Mouse (Mus musculus) kidney, postnatal 36 days (tissue): ENCODE measurements around the gene Fam193b.
"Not testable (repeated sequence)": the region's sequence is repeated elsewhere in the genome, so short reads cannot be mapped to it uniquely, and the experiment has no call there.

Source experiments
- DNase-seq, 2 experiments: peaks; one replicate each; pipeline ENCODE4 v3.0.0; 2021 to 2022; ENCODE audit warnings: mixed read lengths in 2 of 2

Gene Fam193b

DNA sequence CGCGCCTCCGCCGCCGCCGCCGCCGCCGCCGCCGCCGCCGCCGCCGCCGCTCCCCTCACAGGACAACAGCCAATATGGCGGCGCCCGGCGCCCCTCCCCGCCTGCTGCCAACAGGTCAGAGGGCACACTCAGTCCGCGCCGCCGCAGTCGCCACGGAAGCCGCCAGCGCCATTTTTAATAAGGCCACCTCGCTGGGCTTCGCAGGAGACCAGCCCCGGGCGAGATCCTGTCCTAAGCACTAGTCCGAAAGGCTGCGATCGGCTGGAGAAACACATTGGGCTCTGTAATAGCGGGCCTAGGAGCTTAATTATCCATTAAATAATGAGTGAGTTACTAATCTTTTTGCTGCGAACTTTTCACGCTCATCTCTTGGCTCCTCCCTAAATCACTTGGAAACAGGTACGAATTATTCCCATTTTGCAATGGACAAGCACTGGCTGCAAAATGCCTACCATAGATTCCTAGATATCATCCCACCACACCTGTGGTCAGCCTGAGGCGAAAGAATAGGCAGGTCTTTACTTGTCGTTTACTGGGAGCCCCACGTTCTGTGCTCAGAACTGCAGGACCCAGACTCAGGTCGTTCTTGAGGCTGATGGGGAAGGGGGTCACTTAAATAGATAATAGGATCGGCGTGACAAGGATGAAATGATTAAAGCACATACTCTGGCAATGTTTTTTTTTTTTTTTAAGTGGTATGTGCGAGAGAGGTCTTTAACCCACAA lies at the start of gene Fam193b:
TSS of gene Fam193b (minus strand) at position 94 of the 725 bp plus-strand sequence.
- DNase-seq: peak; percentile 96 to 97

DNA sequence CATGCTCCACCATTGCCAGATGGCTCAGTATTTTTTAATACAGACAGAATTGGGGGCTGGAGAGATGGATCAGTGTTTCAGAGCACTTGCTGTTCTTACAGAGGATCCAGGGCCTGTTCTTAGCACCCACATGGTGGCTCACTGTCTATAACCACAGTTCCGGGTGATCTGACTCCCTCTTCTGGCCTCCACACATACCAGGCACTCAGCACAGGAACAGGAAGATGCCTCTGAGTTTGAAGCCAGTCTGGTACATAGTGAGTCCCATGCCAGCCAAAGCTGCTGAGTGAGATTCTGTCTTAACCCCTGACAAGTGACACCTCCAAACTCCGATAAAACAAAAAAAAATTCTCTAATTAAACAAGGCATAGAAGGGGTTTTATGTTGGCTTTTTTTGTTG lies 49.4 kb upstream of the Fam193b start:
- no peak for DNase-seq

DNA sequence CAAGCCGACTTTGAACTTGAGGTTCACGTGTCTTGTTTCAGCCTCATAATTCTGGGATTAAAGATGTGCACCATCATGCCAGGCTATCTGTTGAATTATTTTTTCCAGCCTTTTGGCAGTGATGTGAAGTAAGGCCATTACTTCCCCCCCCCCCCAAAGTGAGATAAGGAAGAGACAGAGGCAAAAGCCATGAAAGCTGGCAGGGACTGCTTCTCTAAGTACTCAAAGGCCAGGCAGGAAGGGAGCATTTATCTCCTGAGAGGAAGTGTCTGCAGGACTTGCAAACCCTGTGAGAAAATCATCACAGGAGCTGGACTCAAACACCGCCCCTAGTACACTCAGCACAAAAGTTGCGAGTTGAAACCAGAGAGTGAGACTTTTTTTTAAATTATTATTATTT lies 48.4 kb upstream of the Fam193b start:
- DNase-seq: peak in 1 of 2 experiments; percentile 4

DNA sequence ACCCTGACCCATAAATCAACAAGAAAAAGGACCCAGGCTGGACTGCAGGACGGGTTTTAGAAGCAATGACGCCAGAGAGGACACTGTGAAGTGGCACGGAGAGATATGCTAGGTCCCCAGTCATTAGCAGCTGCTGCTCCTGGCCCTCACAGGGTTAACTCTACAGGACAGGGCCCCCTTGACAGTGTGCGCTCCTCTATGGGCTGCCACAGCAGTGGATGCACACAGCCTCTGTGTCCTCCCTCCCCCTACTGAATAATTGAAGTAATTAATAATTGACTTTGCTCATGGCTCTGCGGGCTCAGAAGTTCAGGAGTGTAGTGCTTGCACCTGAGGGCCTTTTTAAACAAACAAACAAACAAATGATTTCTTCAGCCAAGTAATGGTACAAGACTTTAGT lies 42.6 kb upstream of the Fam193b start:
- peak in 1 of 2 experiments; percentile 14 for DNase-seq

DNA sequence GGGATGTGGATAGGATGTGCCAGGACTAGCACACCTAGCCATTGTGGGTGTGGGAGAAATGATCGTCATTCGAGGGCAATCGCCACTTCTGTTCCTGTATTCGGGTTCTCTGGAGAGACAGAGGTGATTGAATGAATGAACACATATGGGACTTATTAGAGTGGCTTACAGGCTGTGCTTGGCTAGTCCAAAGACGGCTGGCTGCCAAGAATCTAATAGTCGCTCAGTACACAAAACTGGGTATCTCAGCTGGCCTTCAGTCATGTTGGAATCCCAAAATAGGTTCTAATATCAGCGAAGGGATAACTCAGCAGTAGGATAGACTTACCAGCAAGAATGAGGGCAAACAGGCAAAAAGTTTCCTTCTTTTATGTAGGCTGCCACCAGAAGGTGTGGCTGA lies 41.1 kb upstream of the Fam193b start:
- DNase-seq: no peak

DNA sequence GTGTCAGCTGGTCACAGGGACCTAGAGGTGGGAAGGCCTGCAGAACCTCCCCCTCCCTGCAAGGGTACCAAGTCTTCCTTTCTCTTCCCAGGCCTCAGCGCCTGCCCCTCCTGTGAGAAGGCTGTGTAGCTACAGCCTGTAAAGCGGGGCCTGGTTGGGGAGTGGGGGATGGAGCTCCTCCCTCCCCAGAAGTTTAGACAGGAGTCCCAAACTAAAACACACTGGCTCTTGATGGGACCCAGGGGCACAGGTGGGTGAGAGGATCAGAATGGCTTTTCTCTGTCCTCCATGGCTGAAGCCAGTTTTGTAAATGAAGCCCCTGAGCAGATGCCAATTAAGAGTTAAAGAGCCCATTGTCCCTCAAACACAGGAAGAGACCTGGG lies 36.7 kb upstream of the Fam193b start:
- no peak for DNase-seq

DNA sequence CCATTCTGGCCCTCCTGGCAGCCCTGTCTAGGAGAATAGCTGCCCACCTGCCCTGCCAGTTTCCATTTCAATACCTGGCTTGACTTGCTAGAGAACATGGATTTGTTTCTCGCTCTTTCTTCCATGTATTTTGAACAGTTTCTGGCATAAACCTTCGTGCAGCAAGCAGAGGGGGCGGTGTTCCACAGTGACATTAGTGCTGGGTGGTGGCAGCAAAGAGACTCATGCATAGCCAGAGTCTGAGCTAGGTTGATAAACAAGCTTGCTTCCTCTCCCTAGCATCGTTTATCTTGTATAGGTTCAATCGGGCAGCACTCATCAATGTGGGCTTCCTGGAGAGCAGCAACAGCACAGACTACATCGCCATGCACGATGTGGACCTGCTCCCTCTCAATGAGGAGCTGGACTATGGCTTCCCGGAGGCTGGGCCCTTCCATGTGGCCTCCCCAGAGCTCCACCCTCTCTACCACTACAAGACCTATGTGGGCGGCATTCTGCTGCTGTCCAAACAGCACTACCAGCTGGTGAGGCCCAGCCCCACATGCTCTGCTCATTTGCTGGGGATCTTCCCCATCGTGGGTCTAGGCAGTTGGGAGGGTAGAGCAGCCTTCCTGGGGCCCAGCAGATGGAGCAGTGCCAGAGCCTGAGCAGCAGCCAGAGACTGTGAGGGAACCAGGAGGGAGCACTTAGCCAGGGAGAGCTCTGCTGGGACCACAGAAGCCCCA lies 36.1 kb upstream of the Fam193b start:
- DNase-seq: no peak

DNA sequence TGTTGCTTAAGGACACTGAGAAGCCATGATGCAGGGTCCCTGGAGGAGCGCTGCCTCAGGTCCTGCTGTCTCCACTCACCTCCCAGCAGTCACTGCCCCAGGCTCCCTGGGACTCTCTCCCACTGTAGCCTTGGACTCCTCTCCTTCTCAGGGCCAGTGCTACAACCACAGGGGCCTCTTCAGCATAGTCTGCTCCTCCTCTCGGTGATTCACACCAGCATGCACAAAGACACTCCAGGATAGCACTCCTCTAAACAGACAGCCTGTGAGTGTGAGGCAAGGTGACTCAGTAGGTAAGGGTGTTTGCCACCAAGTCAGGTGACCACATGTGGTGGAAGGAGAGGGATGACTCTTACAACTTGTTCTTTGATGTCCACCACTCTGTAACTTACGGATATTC lies 33.7 kb upstream of the Fam193b start:
- no peak for DNase-seq

DNA sequence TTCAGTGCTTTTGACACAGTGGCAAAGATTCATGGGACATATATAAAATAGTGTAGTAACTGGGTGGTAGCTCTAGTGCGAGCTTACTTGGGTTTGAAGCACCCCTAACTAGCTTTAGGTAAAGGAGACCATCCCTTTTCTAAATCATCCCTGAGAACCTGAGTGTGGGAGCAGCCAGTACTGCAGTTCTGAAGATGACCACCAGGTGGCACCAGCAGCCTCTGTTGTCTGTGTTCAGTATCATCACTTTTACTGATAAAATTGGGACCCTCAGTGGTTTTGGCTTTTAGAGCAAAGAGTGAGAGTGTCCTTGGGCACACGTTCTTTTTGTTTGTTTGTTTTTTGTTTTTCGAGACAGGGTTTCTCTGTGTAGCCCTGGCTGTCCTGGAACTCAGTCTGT lies 30.7 kb upstream of the Fam193b start:
- peak; percentile 77 to 93 for DNase-seq

DNA sequence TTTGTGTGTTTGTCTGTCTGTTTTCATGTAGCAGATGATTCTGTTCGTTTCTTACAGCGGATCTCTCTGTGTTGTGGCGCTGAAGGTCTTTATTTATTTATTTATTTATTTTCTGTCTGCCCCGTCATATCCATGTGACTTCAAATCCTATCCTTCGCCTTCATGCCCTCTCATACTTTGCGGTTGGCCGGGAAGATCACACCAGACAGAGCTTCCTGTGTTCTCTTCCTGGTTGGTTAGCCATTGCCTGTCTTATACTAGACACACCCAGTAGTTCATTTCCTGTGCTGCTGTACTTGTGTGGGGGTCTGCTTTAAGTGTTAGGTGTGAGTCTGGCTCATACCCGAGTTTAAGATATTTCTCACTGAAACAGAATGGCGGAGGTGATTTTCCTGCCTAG lies 29.7 kb upstream of the Fam193b start:
- peak in 1 of 2 experiments; percentile 21 for DNase-seq

DNA sequence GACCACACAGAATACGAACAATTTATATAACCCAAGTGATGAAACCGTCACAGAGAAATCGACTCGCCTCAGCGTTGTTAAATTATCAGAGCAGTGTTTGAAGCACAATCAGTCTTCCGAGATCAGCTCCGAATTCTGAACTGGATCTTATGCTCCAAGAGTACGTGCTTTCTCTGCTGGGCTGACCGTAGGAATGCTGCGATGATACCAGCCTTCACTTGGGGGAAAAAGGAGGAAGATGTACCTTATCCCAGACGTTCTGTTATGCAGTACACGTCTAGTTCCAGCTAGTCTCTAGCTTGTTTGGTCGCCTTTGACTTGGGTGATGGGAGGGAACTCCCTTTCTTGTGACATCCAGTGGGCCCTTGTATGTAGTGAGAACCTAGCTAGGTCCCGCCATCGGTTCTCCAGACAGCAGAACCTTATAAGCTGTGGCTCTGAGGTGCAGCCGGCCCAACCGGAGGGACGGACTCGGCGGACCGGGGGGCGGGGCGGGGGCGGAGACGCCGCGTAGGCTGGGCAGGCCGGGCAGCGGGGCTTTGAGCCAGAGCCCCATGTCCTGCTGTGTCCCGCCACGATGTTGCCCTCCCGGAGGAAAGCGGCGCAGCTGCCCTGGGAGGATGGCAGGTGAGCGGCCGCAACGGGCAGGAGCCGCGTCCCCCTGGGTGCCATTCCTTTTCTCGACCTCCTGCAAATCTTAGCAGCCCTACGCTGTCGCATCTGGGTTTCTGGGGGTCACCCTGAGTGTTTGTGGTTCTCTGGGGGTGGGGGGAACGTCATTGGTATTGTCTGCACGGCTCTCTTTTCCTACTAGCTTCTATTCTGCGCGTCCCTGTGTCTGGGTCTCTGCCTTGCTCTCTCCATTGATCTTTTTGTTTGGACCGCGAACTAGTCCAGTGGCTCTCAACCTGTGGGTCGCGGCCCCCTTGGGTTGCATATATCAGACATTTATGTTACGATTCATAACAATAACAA lies 28.9 kb upstream of the Fam193b start, which contains the start of gene B4galt7:
TSS of gene B4galt7 (plus strand) at position 331 of the 975 bp plus-strand sequence.
- DNase-seq: peak; percentile 87 to 94

DNA sequence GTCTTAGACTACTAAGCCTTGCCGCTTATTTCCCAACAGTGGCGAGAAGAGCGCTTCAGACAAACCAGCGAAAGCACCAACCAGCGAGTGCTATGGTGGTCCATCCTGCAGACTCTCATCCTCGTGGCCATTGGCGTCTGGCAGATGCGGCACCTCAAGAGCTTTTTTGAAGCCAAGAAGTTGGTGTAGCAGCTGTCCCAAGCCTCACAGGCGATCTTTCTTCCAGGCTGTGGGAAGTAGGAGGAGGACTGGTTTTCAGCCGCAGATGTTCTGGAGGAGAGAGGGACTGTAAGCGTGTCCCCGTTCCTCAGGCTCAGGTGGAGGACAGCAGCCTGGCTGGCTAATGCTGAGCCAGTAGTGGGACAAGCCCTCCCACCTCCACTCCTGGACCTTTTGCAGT lies 25.9 kb upstream of the Fam193b start:
- no peak for DNase-seq

DNA sequence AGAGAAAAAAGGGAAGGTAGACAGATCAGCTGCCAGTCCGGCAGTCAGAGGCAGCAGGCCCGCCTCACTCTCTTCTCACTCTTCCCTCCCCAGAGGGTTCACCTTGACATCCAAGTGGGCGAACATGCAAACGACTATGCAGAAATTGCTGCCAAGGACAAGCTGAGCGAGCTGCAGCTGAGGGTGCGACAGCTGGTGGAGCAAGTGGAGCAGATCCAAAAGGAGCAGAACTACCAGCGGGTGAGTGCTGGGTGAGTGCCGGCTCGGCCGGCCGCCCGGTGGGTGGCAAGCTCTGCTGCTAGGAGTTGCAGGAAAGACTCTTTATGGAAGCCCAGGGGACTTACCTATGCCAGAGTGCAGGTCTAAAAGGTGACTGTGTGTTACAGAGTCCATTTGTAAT lies 24.5 kb upstream of the Fam193b start:
- DNase-seq: no peak

DNA sequence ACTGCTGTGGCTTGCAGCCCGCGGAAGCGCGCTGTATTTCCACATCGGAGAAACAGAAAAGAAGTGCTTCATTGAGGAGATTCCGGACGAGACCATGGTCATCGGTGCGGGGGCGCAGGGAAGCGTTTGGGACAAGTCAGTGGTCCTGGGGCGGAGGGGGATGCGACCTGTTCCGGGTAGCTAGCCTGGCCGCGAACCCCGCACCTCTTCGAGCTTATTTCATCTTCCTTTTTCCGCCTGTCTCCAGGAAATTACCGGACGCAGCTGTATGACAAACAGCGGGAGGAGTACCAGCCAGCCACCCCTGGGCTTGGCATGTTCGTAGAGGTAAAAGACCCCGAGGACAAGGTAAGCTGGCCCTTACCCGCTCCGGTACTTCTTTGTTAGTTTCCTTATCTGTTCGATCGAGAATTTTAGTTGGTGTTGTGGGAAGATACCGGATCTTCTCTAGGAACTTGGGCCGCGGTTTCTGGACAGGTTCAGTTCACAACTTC lies 22.4 kb upstream of the Fam193b start:
- no peak for DNase-seq

DNA sequence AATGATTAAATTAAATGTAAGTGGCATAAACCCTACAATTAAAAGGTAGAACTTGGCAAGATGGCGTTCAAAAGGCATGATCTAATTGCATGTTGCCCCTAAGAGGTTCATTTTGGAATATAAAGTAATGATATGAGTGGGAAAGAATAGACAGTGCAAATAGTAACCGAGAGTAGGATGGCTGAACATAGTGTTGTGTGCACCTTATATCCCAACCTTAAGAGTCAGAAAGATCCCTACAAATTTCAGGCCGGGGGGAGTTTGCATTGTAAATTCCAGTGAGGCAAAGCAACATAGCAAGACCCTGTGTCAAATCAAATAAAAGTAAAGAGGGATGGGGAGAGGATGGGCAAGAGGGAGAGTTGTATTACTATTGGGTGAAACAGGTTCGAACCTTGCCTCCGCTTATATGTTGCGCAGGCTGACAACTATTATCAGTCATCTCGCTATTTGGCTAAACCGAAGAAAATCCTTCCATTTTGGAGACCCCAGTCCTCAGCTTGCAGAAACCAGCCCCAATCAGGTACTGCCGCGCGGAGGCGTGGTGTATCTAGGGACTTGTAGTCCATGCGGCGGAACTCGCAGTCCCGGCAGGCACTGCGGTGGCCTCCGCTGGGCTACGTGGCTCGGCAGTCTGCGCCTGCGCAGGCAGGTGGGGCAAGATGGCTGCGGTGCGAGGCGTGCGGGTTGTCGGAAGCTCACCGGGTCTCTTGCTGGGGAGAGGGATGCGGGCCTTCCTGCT lies 21.8 kb upstream of the Fam193b start:
- DNase-seq: peak; percentile 97 to 98

DNA sequence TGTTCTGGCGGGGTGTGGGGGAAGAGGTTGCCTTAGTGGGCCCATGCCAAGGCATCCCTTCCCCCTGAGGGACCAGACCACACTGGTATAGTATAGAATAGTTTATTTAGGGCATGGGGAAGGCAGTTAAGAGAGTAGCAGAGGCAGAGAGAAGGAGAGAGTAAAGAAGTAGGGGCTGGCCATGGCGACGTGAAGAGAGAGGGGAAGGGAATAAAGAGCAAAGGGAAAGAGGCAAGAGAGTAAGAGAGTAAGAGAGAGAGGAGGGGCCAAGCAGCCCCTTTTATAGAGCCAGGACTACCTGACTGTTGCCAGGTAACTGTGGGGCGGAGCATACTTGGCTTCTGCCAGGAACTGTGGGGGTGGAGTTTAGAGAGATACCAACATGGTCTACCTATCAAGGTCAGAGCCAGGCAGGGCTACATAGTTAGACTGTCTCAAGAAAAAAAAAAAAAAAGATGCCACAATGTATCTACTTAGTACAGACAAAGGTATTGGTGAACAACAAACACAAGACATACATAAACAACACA lies 21.1 kb upstream of the Fam193b start:
- peak; percentile 38 to 56 for DNase-seq

DNA sequence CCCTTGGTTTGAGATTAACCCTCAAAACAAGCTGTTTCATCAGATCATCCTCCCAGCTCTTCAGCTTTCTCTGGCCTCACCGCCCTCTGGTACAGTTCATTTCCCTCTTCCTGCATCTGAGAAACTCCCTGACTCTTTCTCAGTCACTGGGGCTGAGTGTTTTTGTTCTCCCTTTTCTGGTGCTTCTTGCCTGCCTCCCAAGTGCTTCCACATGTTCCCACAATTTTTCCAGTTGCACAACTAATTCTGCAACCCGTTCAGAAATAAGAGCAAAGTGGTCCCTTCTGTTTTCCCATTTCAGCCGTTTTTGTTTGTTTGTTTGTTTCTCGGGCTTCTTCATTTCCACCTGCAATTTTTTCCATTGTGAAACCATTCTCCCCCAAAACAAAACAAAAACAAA lies 7.2 kb upstream of the Fam193b start:
- no peak for DNase-seq

DNA sequence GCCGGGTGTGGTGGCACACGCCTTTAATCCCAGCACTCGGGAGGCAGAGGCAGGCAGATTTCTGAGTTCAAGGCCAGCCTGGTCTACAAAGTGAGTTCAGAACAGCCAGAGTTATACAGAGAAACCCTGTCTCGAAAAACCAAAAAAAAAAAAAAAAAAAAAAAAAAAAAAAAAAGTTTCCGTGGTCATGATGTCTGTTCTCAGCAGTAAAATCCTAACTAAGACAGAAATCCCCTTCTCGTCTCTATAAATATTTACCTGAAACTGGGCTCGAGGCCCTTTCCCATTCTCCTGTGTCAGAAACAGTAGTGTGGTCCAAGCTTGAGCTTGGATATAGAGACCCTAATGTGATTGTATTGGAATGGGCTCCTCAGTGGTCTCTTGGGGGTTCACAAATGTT lies 6.0 kb upstream of the Fam193b start:
- DNase-seq: not testable (repeated sequence)

DNA sequence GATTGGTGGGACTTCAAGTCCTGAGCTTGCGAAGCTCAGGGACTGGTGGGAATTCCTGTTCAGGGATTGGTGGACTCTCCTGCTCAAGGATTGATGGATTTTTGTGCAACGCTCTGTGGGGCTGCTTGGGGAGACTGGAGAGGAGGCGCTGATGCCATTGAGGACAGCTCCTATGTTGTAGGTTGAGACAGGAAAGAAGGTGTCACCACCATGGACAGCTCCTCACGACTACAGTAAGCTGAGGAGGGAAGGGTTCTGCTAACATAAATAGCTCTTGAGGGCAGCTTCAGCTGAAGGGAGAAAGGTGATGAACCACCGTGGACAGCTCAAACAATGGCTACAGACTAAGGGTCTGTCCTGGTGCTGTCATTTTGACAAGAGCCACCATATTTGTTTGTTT lies 5.0 kb upstream of the Fam193b start:
- peak in 1 of 2 experiments; percentile 31 for DNase-seq

DNA sequence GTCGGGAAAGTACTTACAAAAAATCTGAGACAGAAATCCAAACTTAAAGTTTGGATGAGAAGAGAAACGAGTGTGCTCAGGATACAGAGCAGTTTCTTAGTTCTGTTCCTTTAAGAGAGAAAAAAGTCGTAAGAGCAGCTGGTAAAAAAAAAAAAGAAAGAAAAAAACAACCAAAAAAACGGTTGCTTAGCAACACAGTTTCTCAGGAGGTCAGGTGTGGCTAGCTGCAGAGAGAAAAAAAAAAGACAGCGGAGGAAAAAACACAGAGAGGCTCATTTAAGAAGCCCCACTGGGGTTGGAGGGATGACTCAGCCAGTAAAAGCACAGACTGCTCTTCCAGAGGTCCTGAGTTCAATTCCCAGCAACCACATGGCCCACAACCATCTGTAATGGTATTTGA lies 3.4 kb upstream of the Fam193b start:
- no peak for DNase-seq

DNA sequence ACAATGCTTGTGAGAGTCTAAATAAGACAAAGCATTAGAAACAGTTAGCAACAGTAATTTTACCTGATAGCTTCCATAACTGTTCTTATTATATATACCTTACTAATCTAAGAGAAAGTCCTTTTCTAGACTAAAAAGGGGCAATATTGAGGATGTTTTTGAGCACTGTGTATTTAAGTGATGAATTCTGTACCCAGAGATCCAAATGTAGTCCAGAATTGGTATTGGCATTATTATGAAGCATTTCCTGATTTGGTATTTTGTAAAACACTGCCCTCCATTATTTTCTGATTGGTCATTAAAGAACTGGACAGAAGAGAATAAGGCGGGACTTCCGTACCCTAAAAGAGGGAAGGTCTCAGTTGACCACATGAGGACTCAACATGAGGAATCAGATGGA lies 2.5 kb upstream of the Fam193b start, which contains the start of gene Tmed9:
TSS of gene Tmed9 (plus strand) at position 301 of the 400 bp plus-strand sequence.
- no peak for DNase-seq

DNA sequence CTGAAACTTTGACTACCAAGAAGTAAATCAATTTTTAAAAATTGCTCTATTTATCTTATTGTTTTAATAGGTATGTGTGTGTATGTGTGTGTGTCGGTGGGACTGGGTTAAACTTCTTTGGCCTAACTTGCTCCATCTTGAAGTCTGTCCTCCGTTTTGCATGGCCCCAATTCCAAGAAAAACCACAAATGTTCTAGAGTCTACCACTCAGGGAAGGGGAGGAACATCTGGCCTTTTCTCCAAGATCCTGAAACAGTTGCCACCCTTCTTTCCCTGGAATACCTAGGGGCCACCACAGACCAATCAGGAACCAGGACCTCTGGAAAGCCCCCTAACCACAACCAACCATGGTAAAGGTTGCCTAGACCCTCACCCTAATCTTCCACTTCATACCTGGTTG lies 1.1 kb upstream of the Fam193b start:
- DNase-seq: no peak
